Mouse (Mus musculus) Patski (cell line): ENCODE measurements around the gene Dazap2. TPM values are rescaled to one million over a fixed set of nuclear protein-coding genes. Genes with fewer than 3 reads are reported as not detected.

ENCODE experiments used
- ATAC-seq: fragments of 100-300 bp; one replicate; pipeline ENCODE4 v1.8.0; 2021
- CTCF ChIA-PET: fragments of 350-600 bp; sonication (Branson Sonifier 250); formaldehyde crosslinking; loops from one replicate; lab custom pipeline; 2022; ENCODE audit warnings: inconsistent platforms; lab: Charles Lee
- POLR2A ChIA-PET: fragments of 350-600 bp; sonication (Branson Sonifier 250); formaldehyde crosslinking; loops from one replicate; lab custom pipeline; 2022; ENCODE audit warnings: antibody characterized with exemption, inconsistent platforms; lab: Charles Lee
- DNase-seq: peaks from one replicate; pipeline ENCODE4 v3.0.0-alpha.2; 2011; ENCODE audit warnings: low read depth, low spot score
- H3K27me3 ChIP-seq: fragments of 371-371 bp; one replicate; pipeline ENCODE4 v1.5.1; 2021
- CTCF ChIP-seq: fragments of 100-300 bp; IDR thresholded peaks from one replicate; pipeline ENCODE4 v1.5.1; 2021
- in situ Hi-C: fragments of 300-500 bp; cut with MboI; formaldehyde crosslinking; loops from 3 replicates; pipeline ENCODE4 v1.11.1; 2018; ENCODE audit warnings: low pct_unique_long_range_greater_than_20kb, mixed read lengths
- polyA plus RNA-seq: library from polyadenylated mRNA; unstranded; gene quantifications from one replicate; pipeline ENCODE4 v1.2.3, GENCODE M21; 2021

Dazap2 gene
- 239 TPM for polyA plus RNA-seq

DNA sequence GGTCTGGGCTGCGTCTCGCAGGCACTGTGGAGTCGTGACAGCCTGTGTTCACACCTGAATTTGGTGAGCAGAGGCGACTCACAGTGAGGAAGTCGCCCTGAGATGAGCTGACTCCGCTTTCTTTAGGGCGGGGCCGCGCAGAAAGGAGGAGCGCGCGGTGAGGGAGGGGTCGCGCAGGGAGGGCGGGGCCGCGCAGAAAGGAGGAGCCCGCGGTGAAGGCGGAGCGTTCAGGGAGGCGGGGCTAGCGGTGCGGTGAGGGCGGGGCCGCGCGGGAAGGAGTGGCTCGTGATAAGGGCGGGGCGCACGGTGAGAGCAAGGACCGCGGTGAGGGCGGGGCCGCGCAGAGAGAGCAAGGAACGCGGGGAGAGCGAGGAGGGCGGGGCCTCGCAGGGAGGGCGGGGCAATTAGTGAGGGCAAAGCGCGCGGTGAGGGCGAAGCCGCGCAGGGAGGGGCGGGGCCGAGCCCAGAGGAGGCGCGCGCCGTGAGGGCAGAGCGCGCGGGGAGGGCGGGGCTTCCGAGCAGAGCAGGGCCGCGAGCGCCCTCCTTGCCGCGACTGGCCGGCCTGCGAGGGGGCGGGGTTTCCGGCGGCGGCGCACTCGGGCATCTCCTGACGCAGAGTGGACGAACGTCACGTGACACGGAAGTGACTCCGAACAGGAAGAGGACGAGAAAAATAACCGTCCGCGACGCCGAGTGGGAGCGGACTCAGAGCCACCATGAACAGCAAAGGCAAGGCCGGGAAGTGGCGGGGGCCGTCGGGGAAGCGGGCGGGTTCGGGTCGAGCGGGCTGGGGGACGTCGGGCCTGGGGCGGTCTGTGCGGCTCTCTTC, at the start of gene Dazap2:
Dazap2 (plus strand) TSS at position 354 of the 829 bp plus-strand sequence.
- in situ Hi-C loops: loop anchor here (5.0 kb wide), 2 partner anchors 83 to 153 kb away; no protein-coding TSS in a partner anchor
- ATAC-seq (peak; percentile 75), DNase-seq (peak; percentile 81)
- CTCF ChIA-PET: interaction anchor here (1.2 kb wide), 1 partner anchor 77 kb away, joined by 4 read pairs; no protein-coding TSS in a partner anchor
- POLR2A ChIA-PET: interaction anchor here (1.4 kb wide), 1 partner anchor 77 kb away, joined by 13 read pairs; no protein-coding TSS in a partner anchor
- no peak for TF ChIP-seq CTCF
- no peaks in the 10 kb centered on the region for H3K27me3 ChIP-seq

DNA sequence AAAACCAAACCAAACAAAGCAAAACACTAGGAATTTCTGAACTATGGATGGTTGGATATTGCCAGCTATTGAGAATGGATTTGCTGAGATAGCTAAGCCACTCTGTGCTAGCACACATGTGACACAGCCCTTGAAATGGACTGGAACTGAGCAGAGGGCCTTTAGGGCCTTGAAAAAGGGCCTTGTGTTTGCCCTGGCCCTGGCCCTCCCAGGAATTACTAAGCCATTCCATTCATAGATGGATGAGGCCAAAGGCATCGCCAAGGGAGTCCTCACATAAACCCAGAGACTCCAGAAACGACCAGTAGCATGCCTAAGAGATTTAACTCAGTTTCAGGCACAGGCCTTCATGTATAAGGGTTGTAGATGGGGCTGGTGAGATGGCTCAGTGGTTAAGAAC, 48.6 kb upstream of the Dazap2 start:
- DNase-seq (no peak), ATAC-seq (no peak)
- no peaks in the 10 kb centered on the region for H3K27me3 ChIP-seq
- ChIA-PET POLR2A (no interaction called here), CTCF (no interaction called here)
- in situ Hi-C loops: no loop called here
- no peak for TF ChIP-seq CTCF

DNA sequence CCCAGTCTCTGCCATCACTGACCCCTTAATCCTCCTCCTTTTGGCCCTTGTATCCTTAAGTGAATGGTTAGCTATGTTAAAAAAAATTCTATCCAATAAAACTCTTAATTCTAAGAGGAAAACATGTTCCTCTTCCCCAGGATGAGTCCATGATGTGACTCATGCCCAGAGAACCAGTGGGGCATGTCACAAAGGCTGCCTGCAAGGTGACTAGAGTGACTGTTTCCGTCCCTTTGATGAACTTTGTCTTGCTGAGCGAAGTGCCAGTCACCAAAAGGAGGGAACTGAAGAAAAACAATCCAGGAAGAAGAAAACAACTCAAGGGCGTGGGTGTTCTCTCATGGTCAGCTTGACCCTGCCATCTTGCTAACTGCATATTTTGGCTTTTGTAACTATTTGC, 45.9 kb upstream of the Dazap2 start:
- peak; percentile 69 for ATAC-seq
- POLR2A ChIA-PET: no interaction called here
- DNase-seq: peak; percentile 53
- in situ Hi-C loops: no loop called here
- no peaks in the 10 kb centered on the region for H3K27me3 ChIP-seq
- CTCF ChIA-PET: interaction anchor here (1.0 to 1.4 kb wide), 2 partner anchors 12 to 30 kb away, joined by 3 read pairs; no protein-coding TSS in a partner anchor
- no peak for TF ChIP-seq CTCF

DNA sequence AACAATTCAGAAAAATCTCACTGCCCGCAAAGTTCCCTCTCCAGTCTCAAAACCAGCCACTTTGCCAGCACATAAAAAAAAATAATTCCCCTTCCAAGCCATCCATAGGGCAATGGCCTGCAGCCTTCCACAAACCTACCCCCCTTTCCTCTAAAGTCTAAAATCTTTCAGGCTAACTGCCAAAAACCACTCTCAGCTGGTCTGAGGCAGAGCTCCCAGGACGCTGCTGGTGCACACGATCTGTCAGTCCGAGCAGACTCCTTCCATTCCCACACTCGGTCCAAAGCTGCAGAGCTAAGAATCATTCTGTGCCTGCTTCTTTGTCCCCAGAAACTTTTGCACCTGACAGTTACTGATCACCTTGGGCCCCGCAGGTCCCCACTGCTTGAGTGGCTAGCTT, 41.2 kb upstream of the Dazap2 start:
- ChIA-PET CTCF (no interaction called here), POLR2A (interaction anchor here (0.6 kb wide), 1 partner anchor 113 kb away, joined by 6 read pairs; no protein-coding TSS in a partner anchor)
- in situ Hi-C loops: no loop called here
- TF ChIP-seq CTCF: no peak
- H3K27me3 ChIP-seq: no peaks in the 10 kb centered on the region
- ATAC-seq (no peak), DNase-seq (peak; percentile 20)

DNA sequence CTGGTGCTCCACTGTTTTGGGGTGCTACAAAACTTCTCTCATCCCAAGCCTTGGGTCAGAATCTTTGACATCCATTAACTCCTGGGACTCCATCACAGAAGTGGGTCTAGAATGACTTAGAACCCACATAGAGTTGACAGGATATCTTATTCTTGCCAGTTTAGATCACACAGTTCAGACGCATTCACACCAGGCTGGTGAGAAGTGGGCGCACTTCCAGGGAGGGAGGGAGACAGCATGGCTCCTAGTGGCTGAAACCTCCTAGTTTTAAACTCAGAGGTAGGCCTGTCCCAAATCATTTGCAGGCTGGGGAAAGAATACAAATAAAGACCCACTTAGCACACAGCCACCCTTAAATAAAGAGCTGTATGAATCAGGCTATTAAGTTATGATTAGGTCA, 40.8 kb upstream of the Dazap2 start:
- no peaks in the 10 kb centered on the region for H3K27me3 ChIP-seq
- TF ChIP-seq CTCF: no peak
- DNase-seq (no peak), ATAC-seq (no peak)
- in situ Hi-C loops: no loop called here
- ChIA-PET POLR2A (no interaction called here), CTCF (no interaction called here)

DNA sequence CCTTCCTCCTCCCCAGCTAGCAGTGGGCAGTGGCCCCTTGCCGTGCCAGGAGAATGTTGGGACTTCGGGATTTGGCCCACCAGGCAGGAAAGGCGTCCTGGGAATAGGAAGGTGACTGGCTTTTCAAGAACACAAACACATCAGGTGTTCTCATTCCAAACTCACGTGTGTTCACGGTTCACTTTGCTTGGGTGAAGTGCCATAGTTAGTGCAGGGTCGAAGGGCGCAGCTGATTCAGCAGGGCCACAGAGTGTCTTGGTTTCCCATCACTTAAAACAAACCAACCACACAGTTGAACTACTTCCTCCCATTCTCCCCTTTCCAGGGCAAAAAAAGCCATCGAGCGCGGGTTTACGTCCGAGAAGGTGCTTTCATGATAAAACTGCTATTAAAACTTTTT, 39.8 kb upstream of the Dazap2 start:
- POLR2A ChIA-PET: no interaction called here
- H3K27me3 ChIP-seq: no peaks in the 10 kb centered on the region
- DNase-seq: no peak
- TF ChIP-seq CTCF: no peak
- CTCF ChIA-PET: interaction anchor here (1.0 to 1.2 kb wide), 2 partner anchors 20 to 56 kb away, joined by 3 read pairs; no protein-coding TSS in a partner anchor
- ATAC-seq: no peak
- in situ Hi-C loops: no loop called here

DNA sequence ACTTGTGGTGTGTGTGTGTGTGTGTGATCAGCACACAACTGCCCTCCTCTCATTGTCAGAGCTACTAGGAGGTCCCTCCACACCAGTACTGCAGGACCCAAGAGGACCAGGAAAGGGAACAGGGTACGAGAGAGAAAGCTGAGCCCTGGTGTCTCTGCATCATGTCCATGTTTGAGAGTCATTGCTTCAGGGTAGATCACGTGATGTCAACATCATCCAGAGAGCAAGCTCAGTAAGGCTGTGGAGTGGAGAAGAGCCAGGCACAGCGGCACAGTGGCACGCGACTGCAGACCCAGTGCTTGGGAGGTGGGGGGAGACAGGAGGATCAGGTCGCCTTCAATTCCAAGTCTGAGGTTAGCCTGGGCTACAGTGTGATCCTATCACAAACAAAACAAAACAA, 38.8 kb upstream of the Dazap2 start:
- H3K27me3 ChIP-seq: no peaks in the 10 kb centered on the region
- no peak for ATAC-seq
- CTCF ChIA-PET: interaction anchor here (1.0 kb wide), 1 partner anchor 57 kb away, joined by 3 read pairs; no protein-coding TSS in a partner anchor
- TF ChIP-seq CTCF: no peak
- in situ Hi-C loops: no loop called here
- POLR2A ChIA-PET: interaction anchor here (0.6 to 0.8 kb wide), 2 partner anchors 19 to 46 kb away, joined by 3 to 4 read pairs; no protein-coding TSS in a partner anchor
- no peak for DNase-seq

DNA sequence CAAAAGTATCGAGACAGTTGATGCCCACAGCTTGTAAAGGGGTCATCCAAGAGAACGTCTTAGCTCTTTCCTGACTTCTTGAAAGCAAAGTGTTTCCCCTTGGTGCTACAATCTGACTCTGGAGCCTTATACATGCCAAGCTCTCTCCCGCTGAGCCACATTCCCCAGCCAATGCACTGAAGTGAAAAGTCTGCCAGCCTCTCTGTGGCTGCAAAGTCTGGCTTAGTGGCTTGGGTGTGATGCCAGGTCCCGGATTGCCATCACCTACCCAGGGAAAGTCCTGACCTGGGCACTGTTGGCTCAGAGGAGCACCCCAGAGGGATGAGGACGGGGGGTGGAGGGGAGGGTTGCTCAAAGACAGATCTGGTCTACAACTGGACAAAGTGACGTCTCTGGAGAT, 38.3 kb upstream of the Dazap2 start:
- POLR2A ChIA-PET: interaction anchor here (0.8 kb wide), 1 partner anchor 19 kb away, joined by 3 read pairs; no protein-coding TSS in a partner anchor
- CTCF ChIA-PET: no interaction called here
- ATAC-seq (no peak), DNase-seq (no peak)
- H3K27me3 ChIP-seq: no peaks in the 10 kb centered on the region
- in situ Hi-C loops: no loop called here
- TF ChIP-seq CTCF: no peak

DNA sequence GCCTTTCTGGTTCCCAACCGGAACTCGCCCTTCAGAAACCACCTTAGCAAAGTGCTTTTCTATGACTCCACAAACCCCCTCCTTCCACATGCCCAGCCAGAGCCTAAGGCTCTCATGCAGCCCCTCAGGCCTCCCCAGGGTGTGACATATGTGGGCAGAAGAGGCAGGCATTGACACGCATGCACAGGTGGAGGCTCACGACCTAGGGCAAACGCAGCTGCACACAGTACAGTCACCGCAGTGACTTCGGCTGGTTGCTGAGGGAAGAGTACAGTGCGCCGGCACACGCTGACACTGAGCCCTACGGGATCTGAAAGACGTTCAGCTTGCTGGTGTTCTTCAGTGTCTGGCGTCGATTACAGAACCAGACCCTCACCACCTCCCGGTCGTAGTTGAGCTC, 37.2 kb upstream of the Dazap2 start:
- H3K27me3 ChIP-seq: no peaks in the 10 kb centered on the region
- no peak for TF ChIP-seq CTCF
- ATAC-seq (no peak), DNase-seq (no peak)
- in situ Hi-C loops: no loop called here
- ChIA-PET POLR2A (interaction anchor here (0.8 kb wide), 1 partner anchor 303 kb away, joined by 4 read pairs; no protein-coding TSS in a partner anchor), CTCF (interaction anchor here (0.8 kb wide), 1 partner anchor 44 kb away, joined by 3 read pairs; no protein-coding TSS in a partner anchor)

DNA sequence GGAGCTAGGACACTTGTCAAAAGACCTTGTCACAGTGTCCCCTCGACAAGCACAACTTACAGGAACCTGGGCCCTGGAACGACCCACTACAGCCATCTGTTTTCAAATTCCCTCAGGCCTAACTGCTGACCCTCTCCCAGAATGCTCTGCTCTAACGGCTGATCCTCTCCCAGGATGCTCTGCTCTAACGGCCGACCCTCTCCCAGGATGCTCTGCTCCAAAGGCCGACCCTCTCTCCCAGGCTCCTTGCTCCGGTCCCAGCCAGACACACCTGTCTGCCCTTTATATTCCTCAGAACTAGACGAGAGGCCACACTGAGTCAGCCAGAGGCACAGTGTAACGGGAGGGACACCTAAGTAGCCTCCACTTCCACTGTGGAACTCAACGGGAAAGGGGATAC, 35.0 kb upstream of the Dazap2 start:
- DNase-seq: no peak
- no peak for ATAC-seq
- ChIA-PET CTCF (no interaction called here), POLR2A (no interaction called here)
- no peaks in the 10 kb centered on the region for H3K27me3 ChIP-seq
- TF ChIP-seq CTCF: no peak
- in situ Hi-C loops: no loop called here

DNA sequence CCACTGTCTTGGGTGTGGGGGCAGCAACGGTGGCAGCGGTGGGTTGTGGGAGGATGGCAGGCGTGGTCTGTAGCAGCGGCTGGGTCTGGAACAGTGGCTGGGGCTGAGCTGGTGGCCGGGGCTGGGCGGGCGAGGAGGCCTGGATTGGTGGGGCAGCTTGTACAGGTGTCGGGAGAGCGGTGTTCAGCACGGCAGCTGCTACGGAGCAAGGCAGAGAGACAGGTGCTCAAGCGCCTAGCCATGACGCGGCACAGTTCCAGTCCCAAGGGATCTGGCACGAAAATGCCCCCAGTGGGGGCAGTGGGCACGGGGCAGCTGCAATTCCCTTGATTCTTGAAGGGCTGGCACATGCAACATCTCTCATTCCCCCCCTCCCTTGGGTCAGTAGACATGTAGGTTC, 29.2 kb upstream of the Dazap2 start:
- in situ Hi-C loops: no loop called here
- H3K27me3 ChIP-seq: no peaks in the 10 kb centered on the region
- DNase-seq (no peak), ATAC-seq (no peak)
- CTCF ChIA-PET: no interaction called here
- POLR2A ChIA-PET: no interaction called here
- TF ChIP-seq CTCF: no peak
